Mouse (Mus musculus) testis, postnatal 10 days (tissue): ENCODE data around the gene Ptcra.
"Not testable (repeated sequence)": the region's sequence is repeated elsewhere in the genome, so short reads cannot be mapped to it uniquely, and the experiment has no call there.

Source experiments
- DNase-seq: peaks from one replicate; pipeline ENCODE4 v3.0.0; 2021; ENCODE audit warnings: low spot score

The Ptcra gene

GRCm38 (mm10) chr17:46771616-46772015 is 8.1 kb upstream of the Ptcra start:
- no peak for DNase-seq

- no peak for DNase-seq
These were observed 7.5 kb upstream of the Ptcra start for GRCm38 (mm10) chr17:46771025-46771424.

GRCm38 (mm10) chr17:46770546-46770945 is 7.0 kb upstream of the Ptcra start:
- DNase-seq = no peak

- peak; percentile 58 for DNase-seq
These were observed 4.4 kb upstream of the Ptcra start for GRCm38 (mm10) chr17:46767868-46768267.

DNA sequence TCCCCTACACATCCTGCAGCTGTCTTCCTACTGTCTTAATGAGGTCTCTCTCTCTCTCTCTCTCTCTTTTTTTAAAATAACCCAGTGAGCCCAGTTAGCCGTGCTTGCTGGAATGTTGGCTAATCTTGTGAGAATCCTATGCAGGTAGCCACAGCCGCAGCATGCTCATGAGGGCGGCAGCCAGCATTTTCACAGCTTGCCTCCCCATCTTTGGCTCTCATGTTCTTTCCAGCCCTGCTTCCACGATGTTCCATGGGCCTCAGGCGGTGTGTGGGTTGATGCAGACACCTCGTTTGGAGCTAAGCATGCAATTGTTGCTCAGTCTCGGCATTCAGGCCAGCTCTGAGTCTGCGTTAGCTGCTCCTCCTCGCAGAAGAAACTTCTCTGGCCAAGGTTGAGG is 1.4 kb upstream of the Ptcra start:
- not testable (repeated sequence) for DNase-seq

GRCm38 (mm10) chr17:46758753-46759152 is 4.8 kb downstream of the Ptcra start:
- no peak for DNase-seq

- peak; percentile 98 for DNase-seq
These were observed 11.5 kb downstream of the Ptcra start, which contains the start of gene Cnpy3 for GRCm38 (mm10) chr17:46751794-46752556. Gene Cnpy3, minus strand, starts transcription at chr17:46752214.

DNA sequence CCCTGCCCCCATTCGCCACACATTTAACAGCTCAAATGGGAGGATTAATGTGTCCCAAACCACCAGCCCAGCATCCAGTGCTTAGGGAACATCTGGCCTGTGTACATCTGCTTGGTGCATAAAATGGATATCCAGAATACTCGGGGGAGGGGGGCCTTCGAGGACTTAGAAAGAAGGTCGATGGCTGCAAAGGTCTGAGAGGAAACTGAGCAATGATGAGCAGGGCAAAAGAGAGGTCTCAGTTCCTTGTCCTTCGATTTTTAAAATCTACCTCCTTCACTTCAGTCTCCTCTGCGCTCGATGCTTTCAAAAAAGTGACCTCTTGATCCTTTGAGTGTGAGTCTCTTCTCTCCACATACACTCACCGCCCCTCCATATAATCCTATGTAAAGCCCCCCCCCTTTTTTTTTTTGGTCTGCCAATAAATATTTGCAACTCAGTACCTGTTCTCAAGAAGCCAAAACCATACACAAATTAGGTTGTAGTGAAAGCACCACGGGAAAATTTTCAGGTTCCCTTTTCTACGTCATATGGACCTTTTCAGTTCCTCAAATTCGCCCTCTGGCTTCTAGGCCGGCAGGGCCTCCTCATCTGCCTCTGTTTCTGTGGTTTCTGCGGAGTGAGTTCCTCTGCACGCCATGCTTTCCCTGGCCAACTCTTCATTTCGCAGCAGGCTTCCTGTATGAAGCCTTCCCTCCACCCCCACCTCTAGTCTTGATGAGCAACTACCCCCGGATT is 12.3 kb downstream of the Ptcra start:
- no peak for DNase-seq

- no peak for DNase-seq
These were observed 12.9 kb downstream of the Ptcra start for GRCm38 (mm10) chr17:46750580-46750979.

DNA sequence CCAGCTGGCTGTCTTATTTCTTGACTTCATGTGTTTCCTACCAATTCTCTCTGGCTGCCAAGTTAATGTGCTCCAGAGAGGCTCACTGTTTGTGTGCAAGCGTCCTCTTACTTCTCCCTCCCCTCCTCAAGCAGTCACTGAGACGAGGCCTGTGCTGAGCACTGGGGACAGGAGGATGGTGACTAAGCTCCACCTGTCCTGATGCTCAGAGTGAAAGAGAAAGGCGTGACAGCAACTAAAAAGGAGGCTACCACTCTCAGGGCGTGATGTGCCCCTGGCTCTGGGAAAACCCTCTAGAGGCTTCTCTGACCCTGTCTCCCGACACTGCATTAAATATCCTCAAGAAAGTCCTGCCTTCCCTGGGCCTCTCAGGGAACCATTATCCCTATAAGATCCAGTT is 14.2 kb downstream of the Ptcra start:
- no peak for DNase-seq

DNA sequence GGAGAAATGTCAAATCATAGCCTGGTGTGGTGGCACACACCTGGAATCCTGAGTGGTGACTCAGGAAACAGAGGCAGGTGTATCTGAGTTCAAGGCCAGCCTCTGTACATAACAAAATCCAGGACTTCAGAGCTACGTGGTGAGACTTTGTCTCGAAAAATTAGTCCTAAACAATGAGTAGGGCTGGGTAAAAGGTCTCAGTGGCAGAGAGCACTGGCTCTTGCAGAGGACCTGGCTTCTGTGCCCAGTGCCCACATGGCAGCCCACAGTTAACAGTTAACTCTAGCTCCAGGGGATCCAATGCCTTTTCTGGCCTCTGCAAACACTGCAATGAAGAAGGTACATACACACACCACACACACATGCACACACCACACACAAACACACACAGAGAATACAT is 15.7 kb downstream of the Ptcra start:
- no peak for DNase-seq

DNA sequence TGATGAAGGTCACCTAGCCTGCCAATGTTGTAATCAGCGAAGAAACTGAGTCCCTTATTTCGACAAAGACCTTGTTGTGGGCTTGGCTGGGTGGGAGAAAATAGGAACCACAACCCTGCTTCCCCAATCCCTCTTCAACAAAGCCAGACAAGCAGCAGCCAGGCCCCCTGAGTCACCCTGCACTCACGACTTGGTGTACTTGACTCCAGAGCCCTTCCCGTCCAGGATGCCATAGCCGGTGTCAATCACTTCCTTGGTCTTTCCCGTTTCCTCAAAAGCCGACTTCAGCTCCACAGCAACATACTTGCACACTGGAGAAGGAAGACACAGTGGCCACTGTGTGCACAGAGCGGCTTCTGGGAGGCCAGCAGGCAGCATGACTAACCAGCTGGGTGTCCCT is 16.3 kb downstream of the Ptcra start:
- DNase-seq = no peak

DNA sequence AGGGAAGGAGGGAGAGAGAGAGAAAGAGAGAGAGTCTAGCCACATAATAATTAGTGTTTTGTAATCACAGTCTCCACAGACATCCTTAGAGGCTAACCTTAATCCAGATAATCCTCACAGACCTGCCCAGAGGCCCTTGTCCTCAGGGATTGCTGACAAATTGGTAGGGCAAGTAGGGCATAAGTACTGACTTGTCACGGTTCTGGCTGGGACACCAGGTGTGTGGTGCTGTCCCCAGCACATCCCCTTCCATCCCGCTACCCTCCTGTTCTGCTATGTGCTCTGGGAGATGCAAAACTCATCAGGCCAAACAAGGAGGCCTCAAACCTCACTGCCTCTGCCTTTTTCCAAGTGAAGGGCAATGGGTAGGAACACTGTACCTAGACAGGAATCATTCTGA is 18.0 kb downstream of the Ptcra start:
- DNase-seq = no peak

- no peak for DNase-seq
These were observed 20.5 kb downstream of the Ptcra start for GRCm38 (mm10) chr17:46742986-46743385.

DNA sequence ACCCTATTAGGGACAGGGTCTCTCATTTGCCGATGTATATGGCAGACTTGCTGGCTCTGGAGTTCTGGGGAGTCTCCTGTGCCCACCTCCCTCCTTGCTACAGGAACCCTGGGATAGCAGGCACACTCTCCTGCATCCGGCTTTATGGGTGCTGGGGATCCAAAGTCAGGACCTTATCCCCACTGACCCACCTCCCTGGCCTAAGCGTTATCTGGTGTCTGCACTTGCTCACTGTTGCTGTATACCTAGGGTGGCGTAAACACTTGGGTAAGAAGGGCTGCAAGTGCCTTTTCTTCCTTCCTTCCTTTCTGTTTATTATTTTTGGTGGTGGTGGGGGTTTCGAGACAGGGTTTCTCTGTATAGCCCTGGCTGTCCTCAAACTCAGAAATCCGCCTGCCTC is 22.2 kb downstream of the Ptcra start:
- DNase-seq = no peak

- peak; percentile 81 for DNase-seq
These were observed 27.4 kb downstream of the Ptcra start for GRCm38 (mm10) chr17:46736160-46736559.

DNA sequence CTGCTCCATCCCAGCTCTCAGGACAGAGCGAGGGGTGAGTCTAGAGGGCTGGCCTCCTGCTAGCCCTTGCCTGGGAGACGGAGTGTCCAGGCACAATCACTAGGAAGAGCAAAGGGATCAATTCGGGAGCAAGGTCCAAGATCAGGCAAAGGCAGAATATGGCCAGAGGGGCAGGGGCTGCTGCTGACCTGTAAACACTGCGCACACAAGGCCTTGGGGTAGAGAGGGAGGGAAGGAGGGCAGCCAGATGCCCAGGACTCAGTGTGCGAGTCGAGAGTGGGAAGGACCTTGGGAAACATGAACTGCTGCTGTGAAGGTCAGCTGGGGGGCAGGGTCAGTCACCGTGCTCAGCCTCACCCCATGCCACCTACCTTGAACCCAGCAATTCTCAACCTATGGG is 28.2 kb downstream of the Ptcra start:
- no peak for DNase-seq

DNA sequence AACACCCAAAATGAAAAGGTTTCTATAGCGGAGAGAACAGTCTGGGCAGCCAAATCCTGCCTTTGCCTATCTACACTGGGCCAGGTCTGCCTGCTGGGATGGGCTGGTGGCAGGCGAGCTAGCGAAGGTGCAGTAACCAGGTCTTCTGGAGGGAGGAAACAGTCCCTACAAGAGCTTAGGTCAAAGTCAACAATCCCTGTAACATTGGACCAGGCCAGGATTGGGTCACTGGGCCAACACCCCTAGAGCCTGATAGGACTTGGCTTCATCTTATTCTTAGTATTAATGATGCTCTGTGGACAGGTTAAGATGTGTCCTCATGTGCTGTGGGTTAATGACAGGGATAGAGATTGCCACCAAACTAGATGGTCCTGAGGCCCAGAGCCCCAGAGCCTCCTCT is 29.5 kb downstream of the Ptcra start:
- no peak for DNase-seq

GRCm38 (mm10) chr17:46728904-46729318 is 34.6 kb downstream of the Ptcra start, which contains the start of gene Gnmt:
Gene Gnmt, minus strand, starts transcription at chr17:46729168.
- DNase-seq = peak; percentile 59

DNA sequence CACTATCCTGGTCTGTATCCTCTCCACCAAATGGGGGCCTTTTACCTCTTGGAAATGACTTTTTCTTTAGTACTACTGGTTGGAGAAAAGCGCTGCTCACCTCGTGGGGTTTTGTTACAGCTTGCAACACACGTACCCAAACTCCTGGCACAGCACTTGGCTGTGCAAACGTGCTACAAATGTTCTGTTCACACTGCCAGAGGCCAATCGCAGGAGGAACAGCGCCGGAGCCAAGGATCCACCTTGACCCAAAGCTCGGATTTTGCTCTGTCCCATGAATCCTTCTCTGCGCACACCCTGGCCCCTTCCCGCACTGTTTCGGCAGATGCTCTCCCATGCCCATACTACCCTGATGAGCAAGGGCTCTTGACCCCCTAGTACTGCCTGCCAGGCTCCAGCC is 35.0 kb downstream of the Ptcra start:
- DNase-seq = no peak

DNA sequence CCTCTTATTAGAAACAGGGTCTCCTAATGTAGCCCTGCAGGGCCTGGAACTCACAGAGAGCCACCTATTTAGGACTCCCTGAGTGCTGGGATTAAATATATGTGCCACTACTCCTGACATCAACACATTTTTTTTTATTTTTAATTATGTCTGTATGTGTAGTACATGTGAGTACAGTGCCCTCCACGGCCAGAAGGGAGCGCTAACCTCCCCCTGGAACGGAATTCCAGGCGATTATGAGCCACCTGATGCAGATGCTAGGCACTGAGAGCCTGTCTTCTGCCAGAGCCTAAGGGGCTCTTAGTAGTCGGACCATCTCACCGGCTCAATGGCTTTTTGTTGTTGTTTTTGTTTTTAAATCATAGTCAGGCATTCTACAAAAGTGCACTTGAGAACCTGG is 35.5 kb downstream of the Ptcra start:
- peak; percentile 69 for DNase-seq

DNA sequence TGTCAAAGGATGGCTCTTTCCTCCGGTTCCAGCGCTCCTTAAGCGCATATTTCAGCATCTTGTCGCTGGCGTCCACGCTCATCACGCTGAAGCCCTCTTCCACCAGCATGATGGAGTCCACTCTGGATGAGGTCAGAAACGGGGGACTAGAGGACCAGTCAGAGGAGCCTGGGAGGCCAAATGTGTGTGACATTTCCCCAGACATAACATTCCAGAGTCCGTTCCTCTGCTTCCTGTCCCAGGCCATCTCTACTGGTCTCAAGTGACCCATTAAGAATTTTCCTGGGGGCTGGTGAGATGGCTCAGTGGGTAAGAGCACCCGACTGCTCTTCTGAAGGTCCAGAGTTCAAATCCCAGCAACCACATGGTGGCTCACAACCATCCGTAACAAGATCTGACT is 36.2 kb downstream of the Ptcra start:
- no peak for DNase-seq
